Mouse (Mus musculus): ENCODE measurements around the gene Nckap1l.
"Not testable (repeated sequence)": the region's sequence is repeated elsewhere in the genome, so short reads cannot be mapped to it uniquely, and the experiment has no call there.

Nckap1l gene

GRCm38 (mm10) chr15:103453551-103454218 lies at the start of gene Nckap1l:
TSS of gene Nckap1l (plus strand) at chr15:103453794.
- no peak for DNase-seq (ENCODE audit: low read depth, low spot score)

- DNase-seq (ENCODE audit: low read depth, low spot score) = not testable (repeated sequence)
Measured at GRCm38 (mm10) chr15:103405586-103405985, 48.0 kb upstream of the Nckap1l start.

- DNase-seq (ENCODE audit: low read depth, low spot score) = no peak
Measured at GRCm38 (mm10) chr15:103427017-103427416, 26.6 kb upstream of the Nckap1l start.

- DNase-seq (ENCODE audit: low read depth, low spot score) = no peak
Measured at GRCm38 (mm10) chr15:103430241-103430640, 23.4 kb upstream of the Nckap1l start, which contains the start of gene Gtsf1. TSS of gene Gtsf1 (minus strand) at chr15:103430470.

- not testable (repeated sequence) for DNase-seq (ENCODE audit: low read depth, low spot score)
Measured at GRCm38 (mm10) chr15:103445966-103446365, 7.6 kb upstream of the Nckap1l start.

- DNase-seq (ENCODE audit: low read depth, low spot score) = no peak
Measured at GRCm38 (mm10) chr15:103448369-103448768, 5.2 kb upstream of the Nckap1l start, which contains the start of gene Gtsf2. TSS of gene Gtsf2 (minus strand) at chr15:103448469.

- no peak for DNase-seq (ENCODE audit: low read depth, low spot score)
Measured at GRCm38 (mm10) chr15:103454449-103454848, 855 bp downstream of the Nckap1l start.

- DNase-seq (ENCODE audit: low read depth, low spot score) = no peak
Measured at GRCm38 (mm10) chr15:103462539-103463261, 9.1 kb downstream of the Nckap1l start.

- DNase-seq (ENCODE audit: low read depth, low spot score) = no peak
Measured at GRCm38 (mm10) chr15:103471488-103472194, 18.0 kb downstream of the Nckap1l start.

GRCm38 (mm10) chr15:103472265-103472664 lies 18.7 kb downstream of the Nckap1l start:
- DNase-seq (ENCODE audit: low read depth, low spot score) = no peak

GRCm38 (mm10) chr15:103473182-103473581 lies 19.6 kb downstream of the Nckap1l start:
- DNase-seq (ENCODE audit: low read depth, low spot score) = no peak

GRCm38 (mm10) chr15:103473769-103474168 lies 20.2 kb downstream of the Nckap1l start:
- no peak for DNase-seq (ENCODE audit: low read depth, low spot score)

GRCm38 (mm10) chr15:103479080-103479606 lies 25.5 kb downstream of the Nckap1l start:
- no peak for DNase-seq (ENCODE audit: low read depth, low spot score)

GRCm38 (mm10) chr15:103480129-103480528 lies 26.5 kb downstream of the Nckap1l start:
- DNase-seq (ENCODE audit: low read depth, low spot score) = no peak

- DNase-seq (ENCODE audit: low read depth, low spot score) = no peak
Measured at GRCm38 (mm10) chr15:103482488-103482887, 28.9 kb downstream of the Nckap1l start.

GRCm38 (mm10) chr15:103484490-103484889 lies 30.9 kb downstream of the Nckap1l start:
- DNase-seq (ENCODE audit: low read depth, low spot score) = no peak

GRCm38 (mm10) chr15:103485106-103485505 lies 31.5 kb downstream of the Nckap1l start:
- DNase-seq (ENCODE audit: low read depth, low spot score) = no peak

GRCm38 (mm10) chr15:103486658-103487057 lies 33.1 kb downstream of the Nckap1l start:
- no peak for DNase-seq (ENCODE audit: low read depth, low spot score)

GRCm38 (mm10) chr15:103488336-103488735 lies 34.7 kb downstream of the Nckap1l start:
- DNase-seq (ENCODE audit: low read depth, low spot score) = no peak

GRCm38 (mm10) chr15:103496204-103497140 lies 42.9 kb downstream of the Nckap1l start:
- no peak for DNase-seq (ENCODE audit: low read depth, low spot score)

- no peak for DNase-seq (ENCODE audit: low read depth, low spot score)
Measured at GRCm38 (mm10) chr15:103498157-103498556, 44.6 kb downstream of the Nckap1l start.

All from brain, embryonic 18.5 days (tissue).